Mouse (Mus musculus): Measurements from ENCODE around the gene Itpkb.

DNA sequence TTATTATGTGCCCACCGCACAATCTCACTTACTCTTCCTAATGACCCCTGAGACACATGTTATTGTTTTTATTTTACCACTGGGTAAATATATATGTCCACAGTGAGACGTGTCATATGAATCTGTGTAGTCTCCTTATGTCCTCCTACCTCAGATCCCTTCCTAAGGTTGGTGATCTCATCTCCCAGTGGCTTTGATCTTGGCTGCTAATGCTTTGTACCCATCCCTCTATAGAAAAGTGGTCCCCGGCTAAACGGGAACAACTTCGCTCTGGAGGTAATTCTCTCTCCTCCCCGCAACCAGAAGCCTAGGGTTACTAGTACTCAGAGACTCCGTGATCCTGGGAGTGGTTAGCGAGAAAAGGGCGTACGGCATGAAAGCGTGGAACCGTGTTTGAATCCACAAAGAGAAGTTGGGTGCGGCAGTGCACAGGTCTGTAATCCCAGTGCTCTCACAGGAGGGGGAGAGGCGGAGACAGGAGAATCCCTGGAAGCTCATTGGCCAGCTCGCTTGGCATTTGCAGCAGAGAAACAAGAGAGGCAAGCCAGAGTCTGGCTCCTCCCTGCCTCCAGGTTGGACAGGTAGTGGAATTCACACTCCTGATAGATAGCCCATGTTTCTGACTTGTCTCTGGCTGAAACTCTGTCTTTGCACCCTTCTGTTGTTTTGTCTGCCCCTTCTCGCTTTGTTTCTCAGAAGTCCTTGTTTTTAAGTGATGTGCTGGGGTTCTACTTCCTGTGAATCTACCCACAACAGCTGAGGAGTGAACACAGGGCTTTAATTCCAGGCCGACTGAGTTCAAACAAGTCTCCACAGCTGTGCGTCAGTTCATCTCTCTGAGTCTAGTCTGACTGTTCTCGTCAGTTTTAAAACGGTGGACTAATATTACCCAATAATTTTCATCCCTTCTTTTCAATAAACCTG, 16.5 kb upstream of the Itpkb start:
- TF ChIP-seq CTCF (IDR thresholded peaks at IDR 0.05 in 2 of 3, conservative IDR thresholded peaks at IDR 0.05 in 1 of 3; ENCODE audit: control insufficient read depth in 1 of 3, insufficient read depth in 1 of 3, low read depth in 2 of 3, low read length in 3 of 3, poor library complexity in 1 of 3, severe bottlenecking in 1 of 3), result no peak
- TF ChIP-seq MAFK (IDR thresholded peaks at IDR 0.05; ENCODE audit: borderline replicate concordance, low read depth, low read length), result no peak
- TF ChIP-seq RAD21 (IDR thresholded peaks at IDR 0.05; ENCODE audit: low read depth, low read length), result no peak
- TF ChIP-seq UBTF (IDR thresholded peaks at IDR 0.05; ENCODE audit: borderline replicate concordance, insufficient read depth, low read depth, low read length), result no peak
- TF ChIP-seq GABPA (IDR thresholded peaks at IDR 0.05; ENCODE audit: low read depth, low read length), result no peak
- no peak for TF ChIP-seq EP300 (IDR thresholded peaks at IDR 0.05; ENCODE audit: low read depth in 1 of 2, low read length in 2 of 2)
- no peak for TF ChIP-seq TAL1 (IDR thresholded peaks at IDR 0.05; ENCODE audit: low read length)
- TF ChIP-seq TCF12 (IDR thresholded peaks at IDR 0.05; ENCODE audit: low read depth, low read length), result no peak
- TF ChIP-seq ZKSCAN1 (IDR thresholded peaks at IDR 0.05; ENCODE audit: low read depth, low read length), result no peak
- no peak for TF ChIP-seq MEF2A (IDR thresholded peaks at IDR 0.05; ENCODE audit: extremely low read depth, insufficient replicate concordance, low read depth, low read length, poor library complexity, severe bottlenecking)
- TF ChIP-seq POLR2A (IDR thresholded peaks at IDR 0.05; ENCODE audit: control insufficient read depth in 1 of 2, insufficient read depth in 1 of 2, low read depth in 1 of 2, low read length in 2 of 2, poor library complexity in 1 of 2), result no peak
- TF ChIP-seq ZC3H11A (IDR thresholded peaks at IDR 0.05; ENCODE audit: low read depth, low read length), result no peak
- TF ChIP-seq USF1 (IDR thresholded peaks at IDR 0.05; ENCODE audit: low read depth, low read length), result no peak

Measured in MEL (cell line).